Mouse (Mus musculus) left cerebral cortex, adult 2 months (tissue): ENCODE measurements around the gene Med13l. TPM values are rescaled to one million over a fixed set of nuclear protein-coding genes. Genes with fewer than 3 reads are reported as not detected.
"Not testable (repeated sequence)": the region's sequence is repeated elsewhere in the genome, so short reads cannot be mapped to it uniquely, and the experiment has no call there.

Experiments
- DNase-seq, 2 experiments: peaks; one replicate each; pipeline ENCODE4 v3.0.0; 2021 to 2022; ENCODE audit warnings: low spot score in 2 of 2, mixed read lengths in 1 of 2; ENCODE audit errors: extremely low spot score in 1 of 2
- H3K27ac ChIP-seq: fragments of 200-600 bp; 2 replicates; pipeline ENCODE4 v1.8.1; 2022
- H3K4me3 ChIP-seq: fragments of 200-600 bp; 2 replicates; pipeline ENCODE4 v1.8.1; 2022
- CTCF ChIP-seq: fragments of 200-600 bp; IDR thresholded peaks from 2 replicates; pipeline ENCODE4 v1.8.1; 2022; ENCODE audit warnings: antibody characterized with exemption, mild to moderate bottlenecking, moderate library complexity
- intact Hi-C: fragments of 180-260 bp; cut with DNase I; formaldehyde crosslinking; loops from one replicate; pipeline ENCODE4 v1.15.1; 2025
- total RNA-seq, 2 experiments: library from RNA; stranded (reverse); gene quantifications; 2 replicates each; pipeline ENCODE4 v1.2.3; 2021

The Med13l gene
- total RNA-seq, 2 experiments from 2014 or later, result 118 to 123 TPM

DNA sequence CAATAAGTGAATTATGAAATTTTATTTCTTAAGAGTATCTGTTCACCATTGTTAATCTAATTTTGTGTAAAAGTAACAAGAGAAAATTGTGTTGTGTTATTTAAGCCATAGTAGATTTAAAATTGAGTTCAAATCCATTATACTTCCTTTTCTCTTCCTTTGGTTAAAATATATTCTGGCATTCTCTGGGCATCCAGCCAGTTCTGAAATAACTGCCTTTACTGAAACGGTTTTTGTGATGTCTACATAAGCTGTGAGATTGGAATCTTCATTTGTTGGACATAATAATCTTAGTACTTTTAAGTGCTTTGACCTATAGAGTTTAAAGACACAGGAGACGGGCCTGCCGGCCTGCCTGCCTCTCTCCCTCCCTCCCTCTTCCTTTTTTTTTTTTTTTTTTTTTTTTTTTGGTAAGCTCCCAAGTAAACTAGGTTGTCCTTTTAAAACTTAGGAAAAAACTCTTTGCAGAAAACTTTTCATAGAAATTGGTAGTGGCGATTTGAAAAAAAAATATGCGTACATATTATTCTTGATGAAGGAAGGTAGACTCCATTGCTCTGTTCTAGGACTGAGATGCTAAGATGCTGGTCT lies 78.7 kb downstream of the Med13l start:
- Histone ChIP-seq H3K4me3 (no peak overlapping the region), H3K27ac (no peak overlapping the region)
- TF ChIP-seq CTCF, result no peak
- intact Hi-C loops, result no loop called here
- no peak for DNase-seq

DNA sequence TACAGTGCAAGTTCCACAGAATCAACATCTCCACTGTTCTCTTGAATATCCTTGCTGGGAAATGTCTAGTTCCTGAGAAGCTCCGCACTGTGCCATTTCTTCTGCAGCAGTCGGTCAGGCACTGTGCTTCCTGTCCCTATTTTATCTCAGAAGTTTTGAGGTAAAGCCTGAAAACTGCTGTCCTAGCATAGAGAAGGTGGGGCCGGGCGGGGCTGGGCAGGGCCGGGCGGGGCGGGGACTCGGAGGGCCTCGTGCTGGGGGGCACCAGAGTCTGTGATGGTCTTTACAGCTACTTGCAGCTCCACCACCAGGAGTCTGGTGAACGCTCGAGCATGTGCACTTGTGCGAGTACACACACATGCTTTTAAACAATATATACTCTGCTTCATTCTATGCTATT lies 83.6 kb downstream of the Med13l start:
- no peak overlapping the region for H3K27ac ChIP-seq
- intact Hi-C loops, result no loop called here
- no peak overlapping the region for H3K4me3 ChIP-seq
- DNase-seq, result no peak
- TF ChIP-seq CTCF, result no peak

DNA sequence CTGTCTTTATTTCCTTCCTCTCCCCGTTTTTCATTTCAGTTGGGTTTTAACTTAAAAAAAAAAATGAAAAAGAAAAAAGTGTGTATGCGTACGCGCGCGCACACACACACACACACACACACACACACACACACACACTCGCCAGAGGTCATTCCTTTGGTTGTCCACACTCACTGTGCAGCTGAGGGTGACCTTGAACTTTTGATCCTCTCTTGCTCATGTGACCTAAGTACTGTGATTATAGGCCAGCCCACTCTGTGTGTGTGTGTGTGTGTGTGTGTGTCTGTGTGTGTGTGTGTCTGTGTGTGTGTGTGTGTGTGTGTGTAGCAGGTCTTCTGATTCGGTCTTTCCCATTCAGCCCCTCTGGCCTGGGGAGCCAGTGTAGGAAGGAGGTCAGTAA lies 84.0 kb downstream of the Med13l start:
- DNase-seq, result no peak
- no peak for TF ChIP-seq CTCF
- Histone ChIP-seq H3K27ac (no peak overlapping the region), H3K4me3 (no peak overlapping the region)
- intact Hi-C loops, result no loop called here

DNA sequence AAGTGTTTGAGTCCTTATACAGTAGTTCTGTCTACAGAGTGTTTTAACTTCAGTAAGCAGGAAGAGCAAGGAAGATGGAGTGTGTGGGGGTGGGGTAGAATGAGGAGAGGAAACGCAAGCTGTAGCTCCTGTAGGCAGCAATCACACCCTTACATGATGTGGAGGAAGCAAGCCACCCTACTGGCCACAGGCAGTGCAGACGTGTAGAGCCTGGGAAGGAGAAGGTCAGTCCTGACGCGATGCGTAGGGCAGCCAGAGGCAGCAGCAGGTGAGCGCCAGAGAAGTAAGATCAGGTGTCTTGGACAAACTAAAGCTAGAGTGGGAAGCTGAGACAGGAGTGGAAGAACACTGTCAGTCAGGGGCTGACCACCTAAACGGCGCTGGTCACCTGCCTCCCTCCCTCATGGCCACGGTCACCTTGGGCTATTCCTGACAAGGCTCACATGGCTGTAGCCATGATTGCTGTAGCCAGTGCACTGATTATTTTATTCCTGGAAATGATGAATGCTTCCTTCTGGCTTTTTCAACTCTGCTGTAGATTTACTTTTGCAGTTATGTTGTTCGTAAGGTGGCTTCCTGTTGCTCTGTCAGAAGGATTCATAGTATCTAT lies 84.8 kb downstream of the Med13l start:
- no peak for DNase-seq
- H3K4me3 ChIP-seq, result no peak overlapping the region
- no peak overlapping the region for H3K27ac ChIP-seq
- intact Hi-C loops, result no loop called here
- no peak for TF ChIP-seq CTCF

DNA sequence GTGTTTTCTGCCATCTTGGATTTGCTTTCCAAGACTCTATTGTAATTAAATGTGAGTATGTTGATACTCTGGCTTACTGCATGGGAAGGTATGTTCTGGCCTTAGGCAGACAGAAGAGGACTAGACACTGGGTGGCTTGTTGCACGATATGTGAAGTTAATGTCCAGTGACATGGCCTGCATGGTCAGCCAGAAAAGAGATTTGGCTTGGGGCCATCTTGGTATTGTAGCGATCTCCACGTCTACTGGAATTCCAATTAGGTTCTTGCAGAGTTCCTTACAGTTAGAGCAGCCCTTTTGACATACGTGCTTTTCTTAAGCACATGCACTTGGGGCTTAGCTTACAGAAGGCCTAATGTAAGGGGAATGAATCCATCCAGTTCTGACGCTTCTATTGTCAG lies 86.4 kb downstream of the Med13l start:
- intact Hi-C loops, result no loop called here
- no peak for TF ChIP-seq CTCF
- no peak for DNase-seq
- H3K4me3 ChIP-seq, result no peak overlapping the region
- no peak overlapping the region for H3K27ac ChIP-seq

DNA sequence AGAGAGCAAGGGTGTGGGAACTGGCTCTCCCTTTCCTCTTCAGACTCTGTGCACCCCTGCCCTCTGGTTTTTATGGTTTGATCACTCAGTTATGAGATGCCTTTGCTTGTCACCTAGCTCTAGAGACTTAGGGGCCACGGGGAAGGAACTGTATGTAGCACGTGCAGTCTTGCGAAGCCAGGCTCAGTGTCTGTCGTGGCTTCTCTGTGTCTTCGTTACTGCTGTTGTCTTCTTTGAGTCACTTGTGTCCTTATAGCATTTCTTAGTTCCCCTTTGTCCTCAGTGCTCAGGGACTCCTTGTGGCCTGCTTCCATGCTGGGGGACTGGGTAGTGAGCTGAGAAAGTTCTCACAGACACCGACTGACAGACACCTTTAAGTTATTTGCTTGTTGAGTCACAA lies 86.9 kb downstream of the Med13l start:
- H3K4me3 ChIP-seq, result no peak overlapping the region
- intact Hi-C loops, result no loop called here
- TF ChIP-seq CTCF, result no peak
- H3K27ac ChIP-seq, result no peak overlapping the region
- DNase-seq, result no peak

DNA sequence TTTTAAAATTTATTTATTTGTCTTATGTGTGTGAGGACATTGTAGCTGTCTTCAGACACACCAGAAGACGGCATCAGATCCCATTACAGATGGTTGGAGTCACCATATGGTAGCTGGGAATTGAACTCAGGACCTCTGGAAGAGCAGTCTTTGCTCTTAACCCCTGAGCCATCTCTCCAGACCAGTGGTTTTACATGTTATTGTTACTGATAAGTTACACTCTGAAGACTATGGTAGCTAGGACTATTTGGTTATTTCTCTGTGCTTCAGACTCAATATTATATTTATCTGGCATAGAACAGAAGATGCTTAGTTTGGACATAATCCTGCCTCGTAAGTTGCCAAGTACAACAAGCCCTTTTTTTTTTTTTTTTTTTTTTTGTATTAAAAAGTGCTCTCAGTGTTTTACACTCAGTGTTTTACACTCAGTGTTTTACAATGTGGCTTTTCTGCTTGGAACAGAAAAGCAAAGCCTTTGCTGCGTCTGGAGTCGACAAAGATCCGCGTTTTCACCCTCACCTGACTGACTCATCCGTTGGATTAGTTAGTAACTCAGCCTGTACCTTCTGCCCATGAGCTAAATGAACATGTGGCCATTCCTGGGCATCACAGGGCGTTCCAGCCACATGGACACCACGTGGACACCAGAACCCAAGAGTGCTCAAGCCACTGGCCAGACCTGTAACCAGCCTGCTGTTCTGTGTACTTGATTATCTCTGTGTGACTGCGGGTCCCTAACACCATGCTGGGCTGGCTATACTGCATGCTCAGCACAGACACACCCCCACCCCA lies 88.9 kb downstream of the Med13l start:
- no peak for DNase-seq
- no peak overlapping the region for H3K4me3 ChIP-seq
- no peak overlapping the region for H3K27ac ChIP-seq
- intact Hi-C loops, result no loop called here
- no peak for TF ChIP-seq CTCF

DNA sequence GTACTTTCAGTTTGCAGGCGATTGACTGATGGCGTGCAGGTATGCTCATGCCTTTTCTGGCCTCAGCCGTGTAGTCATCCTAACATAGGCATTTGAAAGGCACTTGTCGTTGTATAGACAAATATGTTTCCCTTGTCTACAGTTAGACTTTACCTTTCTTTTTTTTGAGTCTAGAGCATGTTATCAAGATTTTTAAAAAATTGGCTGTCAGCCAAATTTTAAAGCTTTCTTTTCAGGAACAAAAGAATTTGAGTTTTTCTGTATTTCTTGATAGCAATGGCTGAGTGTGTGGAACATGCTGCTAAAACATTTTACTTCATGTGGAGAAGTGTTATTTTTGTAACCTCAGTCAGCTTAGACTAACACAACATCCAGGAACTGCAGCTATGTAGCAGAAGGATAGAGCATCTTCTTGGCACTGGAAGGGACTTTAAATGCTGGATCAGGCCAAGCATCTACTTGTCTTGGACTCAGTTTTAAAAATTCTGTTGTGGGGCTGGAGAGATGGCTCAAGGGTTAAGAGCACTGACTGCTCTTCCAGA lies 89.6 kb downstream of the Med13l start:
- intact Hi-C loops, result no loop called here
- TF ChIP-seq CTCF, result no peak
- no peak overlapping the region for H3K27ac ChIP-seq
- H3K4me3 ChIP-seq, result no peak overlapping the region
- no peak for DNase-seq

DNA sequence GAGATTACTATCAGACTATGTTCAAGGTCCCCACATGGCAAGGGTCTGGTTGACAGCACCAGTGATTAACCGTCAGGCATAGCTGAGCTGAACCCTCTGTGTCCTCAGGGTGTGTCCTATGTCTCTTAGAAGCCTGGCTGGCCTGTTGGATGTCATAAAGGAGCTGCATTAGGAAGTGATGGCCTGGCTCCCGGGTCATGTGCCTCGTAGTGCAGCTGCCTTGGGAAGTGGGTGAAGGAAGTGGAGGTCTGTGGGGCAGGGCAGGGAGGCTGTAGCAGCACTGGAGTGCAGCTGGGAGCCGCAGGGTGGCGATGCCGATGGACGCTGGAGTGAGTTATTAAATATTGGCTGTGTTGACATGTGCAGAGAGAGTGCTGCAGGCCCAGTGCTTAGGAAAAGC lies 90.3 kb downstream of the Med13l start:
- intact Hi-C loops, result no loop called here
- no peak overlapping the region for H3K27ac ChIP-seq
- no peak overlapping the region for H3K4me3 ChIP-seq
- no peak for DNase-seq
- TF ChIP-seq CTCF, result no peak

DNA sequence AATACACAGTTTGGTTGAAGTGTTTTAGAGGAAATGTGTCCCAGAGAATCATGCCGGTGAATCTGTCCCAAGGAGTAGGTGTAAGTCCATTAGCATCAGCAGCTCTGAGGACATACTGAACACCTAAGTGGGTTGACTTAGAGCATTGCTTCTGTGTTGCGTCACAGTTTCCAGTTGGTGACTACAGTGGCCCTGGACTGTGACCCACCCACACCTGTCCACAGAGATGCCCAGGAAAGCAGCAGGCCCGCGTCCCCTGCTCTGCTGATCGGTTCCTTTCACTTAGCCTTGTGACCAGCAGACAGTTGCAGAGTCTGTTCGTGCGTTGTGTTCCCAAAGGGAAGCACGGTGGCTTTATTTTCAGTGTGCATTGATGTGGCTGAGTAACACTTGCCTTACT lies 92.1 kb downstream of the Med13l start:
- Histone ChIP-seq H3K4me3 (no peak overlapping the region), H3K27ac (no peak overlapping the region)
- TF ChIP-seq CTCF, result no peak
- intact Hi-C loops, result no loop called here
- no peak for DNase-seq

DNA sequence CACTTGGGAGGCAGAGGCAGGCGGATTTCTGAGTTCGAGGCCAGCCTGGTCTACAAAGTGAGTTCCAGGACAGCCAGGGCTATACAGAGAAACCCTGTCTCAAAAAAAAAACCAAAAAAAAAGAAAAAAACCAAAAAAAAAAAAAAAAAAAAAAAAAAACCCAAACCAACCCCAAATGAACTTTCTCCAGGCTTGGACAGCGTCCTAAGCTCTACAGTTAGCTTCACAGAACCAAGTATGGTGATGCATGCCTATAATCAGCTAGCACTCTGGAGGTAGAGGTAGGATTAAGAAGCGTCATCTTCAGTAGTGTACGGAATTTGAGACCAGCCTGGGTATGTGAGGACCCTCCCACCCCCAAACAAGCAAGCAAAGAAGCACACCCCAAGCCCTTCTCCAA lies 92.6 kb downstream of the Med13l start:
- intact Hi-C loops, H3K4me3 ChIP-seq, H3K27ac ChIP-seq, DNase-seq: not testable (repeated sequence)

DNA sequence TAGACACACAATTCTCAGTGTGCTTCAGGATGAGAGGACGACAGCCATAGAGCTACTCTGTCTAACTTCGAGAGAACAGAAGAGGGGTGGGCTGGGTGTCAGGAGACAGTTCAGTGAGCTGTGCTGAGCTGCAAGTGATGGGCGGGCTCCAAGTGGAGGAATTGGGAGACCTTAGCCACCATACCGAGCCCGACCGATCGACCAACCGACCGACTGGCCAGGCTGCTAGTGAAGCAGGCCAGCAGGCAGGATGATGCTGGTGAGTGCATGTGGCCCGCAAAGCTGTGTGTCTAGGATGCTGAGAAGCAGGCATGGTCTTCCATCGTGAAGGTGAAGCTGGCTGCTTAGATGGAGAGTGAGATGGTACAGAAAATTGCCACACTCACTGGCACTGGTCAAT lies 94.1 kb downstream of the Med13l start:
- Histone ChIP-seq H3K4me3 (no peak overlapping the region), H3K27ac (no peak overlapping the region)
- intact Hi-C loops, result loop anchor here (2.0 kb wide), 1 partner anchor 60 kb away; no protein-coding TSS in a partner anchor
- TF ChIP-seq CTCF, result no peak
- DNase-seq, result no peak

DNA sequence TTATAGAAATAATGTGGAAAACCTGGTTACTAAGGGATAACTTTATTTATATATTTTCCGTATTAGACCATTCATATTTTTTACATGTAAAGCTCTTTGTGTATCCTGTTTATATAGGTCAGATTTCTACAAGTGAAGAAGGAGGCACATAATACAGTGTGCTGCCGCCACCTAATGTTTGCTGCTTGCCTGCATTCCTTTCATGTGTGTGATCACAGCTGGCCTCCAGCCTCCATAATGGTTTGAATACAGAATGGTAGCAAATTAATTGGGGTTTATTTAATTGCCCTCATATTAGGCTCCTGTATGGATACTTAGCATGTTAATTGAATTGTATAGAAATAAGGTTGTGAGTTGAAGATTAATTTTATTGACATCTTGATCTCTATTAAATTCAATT lies 94.5 kb downstream of the Med13l start:
- no peak overlapping the region for H3K4me3 ChIP-seq
- intact Hi-C loops, result loop anchor here (2.0 to 5.0 kb wide), 4 partner anchors 43 to 388 kb away; no protein-coding TSS in a partner anchor
- H3K27ac ChIP-seq, result no peak overlapping the region
- TF ChIP-seq CTCF, result peak; percentile 60
- no peak for DNase-seq
